Mouse (Mus musculus): ENCODE results near the gene Rchy1.

DNA sequence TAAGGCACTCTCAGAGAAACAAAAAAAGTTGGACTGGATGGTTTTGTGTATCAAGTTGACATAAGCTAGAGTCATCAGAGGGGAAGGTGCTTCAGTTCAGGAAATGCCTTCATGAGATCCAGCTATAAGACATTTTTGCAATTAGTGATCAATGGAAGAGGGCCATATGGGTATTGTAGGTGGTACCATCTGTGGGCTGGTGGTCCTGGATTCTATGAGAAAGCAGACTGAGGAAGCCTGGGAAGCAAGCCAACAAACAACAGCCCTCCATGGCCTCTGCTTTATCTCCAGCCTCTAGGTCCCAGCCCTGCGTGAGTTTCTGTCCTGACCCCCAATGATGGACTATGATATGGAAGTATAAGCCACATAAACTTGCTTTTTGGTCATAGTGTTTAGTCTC is 3.8 kb downstream of the Rchy1 start:
- no peak for TF ChIP-seq CTCF (IDR thresholded peaks at IDR 0.05; ENCODE audit: insufficient read depth, low read depth, low read length)
- no peak for TF ChIP-seq POLR2A (IDR thresholded peaks at IDR 0.05; ENCODE audit: insufficient read depth, low read depth, low read length)
